Mouse (Mus musculus) c-Kit-positive CD71-negative TER-119-negative erythroid progenitor cells, embryonic 14.5 days (primary cell): ENCODE data around the gene Mrgprh.
"Not testable (repeated sequence)": the region's sequence is repeated elsewhere in the genome, so short reads cannot be mapped to it uniquely, and the experiment has no call there.

Source experiments
- DNase-seq: peaks from one replicate; pipeline ENCODE4 v3.0.0-alpha.2; 2013; ENCODE audit warnings: low read depth

The Mrgprh gene

DNA sequence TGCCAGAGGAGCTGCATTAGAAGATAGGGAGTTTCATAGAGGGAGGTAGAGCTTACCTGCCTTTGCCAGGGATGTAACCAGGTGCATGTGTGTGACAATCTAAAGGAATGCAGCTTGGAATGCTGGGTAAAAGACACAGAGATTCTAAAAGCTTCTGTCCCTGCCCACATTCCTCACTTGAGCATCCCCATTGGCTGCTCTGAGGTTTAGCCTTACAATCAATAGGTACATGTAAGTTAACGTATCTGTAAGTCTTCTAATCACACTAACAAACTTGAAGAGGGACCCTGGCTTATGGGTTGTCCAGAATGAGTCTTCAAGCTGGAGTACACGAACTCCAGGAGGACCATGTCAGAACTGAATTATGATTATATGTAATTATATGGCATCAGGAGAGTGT lies 7.8 kb upstream of the Mrgprh start, which contains the start of gene Mas1:
Gene Mas1, minus strand, starts transcription at position 101 of the 400 bp plus-strand sequence.
- no peak for DNase-seq

DNA sequence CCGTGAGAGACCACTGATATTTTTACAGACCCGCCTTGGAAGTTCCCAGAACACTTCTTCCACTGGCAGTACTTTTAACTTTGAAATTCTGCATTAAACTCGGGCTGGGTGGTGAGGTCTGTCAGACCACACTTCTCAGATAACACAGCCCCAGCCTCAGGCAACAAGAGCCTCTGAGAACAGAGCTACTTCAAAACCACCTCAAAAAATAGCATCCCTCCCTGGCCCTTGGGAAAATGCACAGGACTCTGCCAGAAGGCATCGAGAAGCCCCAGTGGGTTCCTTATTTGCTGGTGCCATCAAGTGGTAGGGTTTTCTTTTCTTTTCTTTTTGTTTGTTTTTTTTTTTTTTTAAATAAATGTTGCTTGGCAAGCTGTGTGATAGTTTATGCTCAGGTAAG lies 7.2 kb upstream of the Mrgprh start:
- DNase-seq = no peak

DNA sequence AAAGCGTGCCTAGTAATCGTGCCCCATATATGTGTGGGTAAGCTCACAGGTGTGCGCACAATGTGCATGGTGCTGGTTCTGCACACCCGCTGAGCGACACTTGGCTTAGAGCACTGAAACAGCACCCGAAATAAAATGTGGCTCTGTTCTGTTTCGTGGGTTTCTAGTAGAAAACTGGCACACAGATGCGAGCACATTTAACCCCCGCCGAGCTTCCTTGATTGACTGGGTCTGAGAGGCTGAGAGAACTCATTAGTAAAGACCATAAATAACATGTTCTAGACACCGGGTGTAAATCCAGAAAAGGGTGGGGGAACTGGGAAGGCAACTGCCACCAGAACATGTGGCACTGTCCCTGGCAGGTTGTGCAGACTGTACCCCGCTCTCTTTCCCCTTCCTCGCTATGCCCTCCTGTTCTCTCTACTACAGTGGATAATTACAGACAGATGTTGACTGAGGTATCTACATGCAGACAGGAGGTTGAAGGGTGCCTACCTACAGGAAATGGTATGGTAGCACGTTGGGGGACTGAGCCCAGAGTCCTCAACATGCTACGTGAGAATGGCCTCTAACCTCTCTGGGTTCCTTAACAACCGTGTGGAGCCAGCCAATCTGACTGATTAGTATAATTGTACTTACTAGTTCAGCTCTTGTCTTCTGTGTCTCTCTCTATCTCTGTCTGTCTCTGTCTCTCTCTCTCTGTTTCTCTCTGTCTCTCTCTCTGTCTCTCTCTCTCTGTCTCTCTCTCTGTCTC lies 3.4 kb upstream of the Mrgprh start:
- DNase-seq = no peak

DNA sequence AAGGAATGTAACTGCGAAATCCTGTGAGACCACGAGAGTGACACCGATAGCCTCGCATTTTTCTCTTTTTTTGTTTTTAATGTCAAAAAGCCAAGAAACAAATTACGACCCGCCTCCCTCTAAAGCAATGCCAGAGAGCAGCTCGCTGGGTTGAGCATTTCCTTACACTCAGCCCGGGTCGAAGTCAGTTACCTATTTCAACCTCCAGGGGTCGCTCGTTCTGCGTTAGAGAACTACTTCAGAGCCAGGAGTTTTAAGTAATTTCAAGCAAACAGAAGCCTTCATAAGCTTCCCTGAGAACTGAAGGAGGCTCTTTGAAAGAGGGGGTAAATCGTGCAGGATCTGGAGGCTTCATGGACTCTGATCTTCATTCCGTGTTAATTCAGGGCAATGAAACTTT lies 4.3 kb downstream of the Mrgprh start:
- peak; percentile 87 for DNase-seq

DNA sequence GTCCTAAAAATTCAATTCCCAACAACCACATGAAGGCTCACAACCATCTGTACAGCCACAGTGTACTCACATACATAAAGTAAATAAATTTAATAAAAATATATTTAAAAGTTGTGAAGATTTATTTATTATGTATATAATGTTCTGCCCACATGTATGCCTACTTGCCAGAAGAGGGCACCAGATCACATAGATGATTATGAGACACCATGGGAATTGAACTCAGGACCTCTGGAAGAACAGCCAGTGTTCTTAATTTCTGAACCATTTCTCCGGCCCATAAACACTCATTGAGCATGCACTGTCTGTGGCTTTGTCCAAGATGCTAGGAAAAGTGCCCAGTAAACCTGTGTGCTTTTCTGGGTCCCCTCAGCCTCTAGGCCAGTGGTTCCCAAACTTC lies 5.4 kb downstream of the Mrgprh start:
- DNase-seq = no peak

DNA sequence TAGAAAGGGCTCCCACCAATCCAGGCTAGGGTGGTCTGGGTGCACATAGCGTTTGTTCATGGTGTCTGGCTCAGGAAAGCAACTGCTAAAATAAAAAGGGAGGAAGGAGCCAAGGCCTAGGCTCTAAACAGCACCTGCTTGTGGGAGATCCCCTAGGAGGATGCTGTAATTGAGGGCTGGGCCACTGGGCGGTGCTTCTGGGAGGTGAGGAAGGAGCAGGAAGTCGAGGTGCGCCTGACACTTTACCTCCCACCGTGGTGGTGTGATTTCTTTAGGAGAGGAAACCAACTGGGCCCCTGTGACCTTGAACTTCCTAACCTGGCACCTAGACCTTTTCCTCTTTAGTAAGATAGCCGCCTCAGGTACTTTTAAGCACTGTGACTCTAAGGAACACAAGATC lies 10.8 kb downstream of the Mrgprh start:
- no peak for DNase-seq

DNA sequence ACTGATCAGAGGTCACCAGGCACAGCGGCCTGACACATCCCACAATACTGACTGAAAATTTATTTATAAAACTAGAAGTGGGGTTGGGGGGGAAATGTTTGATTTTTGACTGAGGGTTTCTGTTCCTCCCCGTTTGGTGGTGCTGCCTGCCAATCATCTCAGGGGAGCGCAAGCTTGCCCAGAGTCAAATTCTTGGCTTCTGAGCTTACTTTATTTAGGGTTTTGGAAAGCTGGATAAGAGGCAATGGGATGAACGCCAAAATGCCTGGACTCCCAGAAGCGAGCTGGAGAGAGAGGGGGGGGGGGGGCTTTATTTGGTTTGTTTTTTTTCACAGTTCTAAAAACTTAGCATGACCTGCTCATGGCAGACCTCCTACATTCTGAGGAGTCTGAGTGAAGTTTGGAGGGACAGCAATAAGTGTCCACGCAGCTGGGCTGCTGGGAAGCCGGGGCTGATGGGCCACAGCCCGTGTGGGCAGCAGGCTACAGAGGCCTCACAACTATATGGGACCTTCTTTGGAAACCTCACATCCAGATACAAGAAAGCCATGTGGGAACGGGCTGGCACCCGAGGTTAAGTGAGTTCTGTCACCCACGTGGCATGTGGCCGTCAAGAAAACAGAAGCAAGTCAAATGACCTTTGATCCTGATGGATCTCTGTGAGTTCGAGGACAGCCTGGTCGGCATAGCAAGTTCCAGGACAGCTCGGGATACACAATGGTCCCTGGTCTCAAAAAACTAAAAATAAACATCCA lies 11.4 kb downstream of the Mrgprh start:
- no peak for DNase-seq

DNA sequence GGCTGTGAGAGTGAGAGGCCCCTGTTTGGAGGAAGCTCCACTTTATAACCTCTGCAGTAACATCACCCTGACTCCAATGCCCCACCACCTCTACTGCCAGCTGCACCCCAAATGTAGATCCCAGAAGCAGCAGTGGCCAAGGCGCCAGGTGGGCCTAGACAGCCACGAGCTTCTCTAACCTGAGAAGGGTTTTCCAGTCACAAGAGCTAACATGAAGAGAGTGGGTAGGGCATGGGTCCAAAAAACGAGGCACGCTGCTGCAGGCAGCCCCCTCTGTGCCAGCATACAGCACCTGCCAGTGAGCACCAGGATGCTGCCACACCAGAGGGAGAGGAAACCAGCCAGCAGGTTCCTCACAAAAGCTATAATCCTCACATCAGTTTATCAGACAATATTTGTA lies 15.2 kb downstream of the Mrgprh start:
- DNase-seq = no peak

DNA sequence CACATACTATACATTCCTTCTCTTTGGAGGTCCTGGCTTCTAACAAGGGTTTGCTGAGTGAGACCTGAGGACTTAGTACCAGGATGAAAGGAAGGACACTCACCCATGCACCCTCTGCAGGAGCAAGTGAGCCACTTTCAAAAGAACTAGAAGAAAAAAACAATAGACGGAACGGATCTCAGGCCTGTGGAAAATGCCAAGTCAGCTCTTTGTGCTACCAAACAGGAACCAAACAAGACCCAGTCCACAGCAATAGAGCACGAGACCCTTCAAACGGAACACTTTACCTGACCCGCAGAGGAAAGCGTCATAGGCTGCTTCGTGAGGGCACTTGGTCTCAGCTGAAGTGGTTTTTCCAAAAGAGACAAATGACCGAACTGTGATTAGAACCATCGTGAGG lies 16.2 kb downstream of the Mrgprh start:
- DNase-seq = no peak

DNA sequence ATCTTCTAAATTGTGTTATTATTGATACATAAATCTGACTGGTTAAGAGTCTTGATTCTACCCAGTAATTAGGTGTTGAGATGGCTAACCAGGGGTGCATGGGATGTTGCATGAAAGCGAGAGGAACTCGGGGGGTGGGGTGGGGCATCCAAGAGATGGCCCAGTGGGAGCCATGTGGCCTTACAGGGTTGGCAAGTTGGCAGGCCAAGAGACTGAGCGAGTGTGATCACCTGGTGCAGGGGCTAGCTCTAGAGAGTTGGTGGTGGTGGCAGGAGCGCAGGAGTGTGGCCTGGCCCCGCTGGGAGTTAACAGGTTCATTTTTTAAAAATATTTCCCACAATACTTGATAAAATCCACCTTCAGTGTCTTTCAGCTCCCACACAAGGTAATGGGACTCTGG lies 21.8 kb downstream of the Mrgprh start:
- no peak for DNase-seq

DNA sequence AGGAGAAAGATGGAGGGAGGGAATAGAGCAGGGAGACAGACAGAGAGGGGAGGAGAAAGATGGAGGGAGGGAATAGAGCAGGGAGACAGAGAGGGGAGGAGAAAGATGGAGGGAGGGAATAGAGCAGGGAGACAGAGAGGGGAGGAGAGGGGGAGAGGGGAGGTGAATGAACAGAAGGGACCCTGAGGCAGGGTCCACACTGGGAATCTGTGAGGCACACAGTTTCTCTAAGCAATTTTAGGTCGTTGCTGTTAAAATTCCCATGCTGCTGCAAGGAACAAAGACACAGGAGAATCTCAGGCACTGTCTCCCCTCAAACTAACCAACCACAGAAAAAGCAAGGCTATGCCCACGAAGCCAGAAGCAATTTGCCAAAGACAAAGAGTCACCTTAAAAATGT lies 22.8 kb downstream of the Mrgprh start:
- DNase-seq = not testable (repeated sequence)

DNA sequence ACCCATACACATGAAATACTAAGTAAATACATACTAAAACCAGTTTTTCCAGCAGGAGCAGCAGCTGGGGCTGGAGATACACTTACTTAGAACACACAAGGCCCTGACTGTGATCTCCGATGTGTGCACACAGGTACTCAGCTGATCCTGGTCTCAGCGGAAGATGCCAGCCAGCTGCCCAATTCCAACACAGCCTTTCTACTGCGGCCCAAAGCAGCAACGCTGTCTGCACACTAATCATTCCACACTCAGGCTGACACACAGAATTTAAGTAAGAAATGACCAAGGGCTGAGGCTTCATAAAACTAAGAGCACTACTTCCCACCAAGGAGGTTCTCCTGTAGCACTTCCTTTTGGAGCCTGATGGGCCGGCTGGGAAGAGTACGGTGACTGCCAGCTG lies 26.5 kb downstream of the Mrgprh start:
- no peak for DNase-seq

DNA sequence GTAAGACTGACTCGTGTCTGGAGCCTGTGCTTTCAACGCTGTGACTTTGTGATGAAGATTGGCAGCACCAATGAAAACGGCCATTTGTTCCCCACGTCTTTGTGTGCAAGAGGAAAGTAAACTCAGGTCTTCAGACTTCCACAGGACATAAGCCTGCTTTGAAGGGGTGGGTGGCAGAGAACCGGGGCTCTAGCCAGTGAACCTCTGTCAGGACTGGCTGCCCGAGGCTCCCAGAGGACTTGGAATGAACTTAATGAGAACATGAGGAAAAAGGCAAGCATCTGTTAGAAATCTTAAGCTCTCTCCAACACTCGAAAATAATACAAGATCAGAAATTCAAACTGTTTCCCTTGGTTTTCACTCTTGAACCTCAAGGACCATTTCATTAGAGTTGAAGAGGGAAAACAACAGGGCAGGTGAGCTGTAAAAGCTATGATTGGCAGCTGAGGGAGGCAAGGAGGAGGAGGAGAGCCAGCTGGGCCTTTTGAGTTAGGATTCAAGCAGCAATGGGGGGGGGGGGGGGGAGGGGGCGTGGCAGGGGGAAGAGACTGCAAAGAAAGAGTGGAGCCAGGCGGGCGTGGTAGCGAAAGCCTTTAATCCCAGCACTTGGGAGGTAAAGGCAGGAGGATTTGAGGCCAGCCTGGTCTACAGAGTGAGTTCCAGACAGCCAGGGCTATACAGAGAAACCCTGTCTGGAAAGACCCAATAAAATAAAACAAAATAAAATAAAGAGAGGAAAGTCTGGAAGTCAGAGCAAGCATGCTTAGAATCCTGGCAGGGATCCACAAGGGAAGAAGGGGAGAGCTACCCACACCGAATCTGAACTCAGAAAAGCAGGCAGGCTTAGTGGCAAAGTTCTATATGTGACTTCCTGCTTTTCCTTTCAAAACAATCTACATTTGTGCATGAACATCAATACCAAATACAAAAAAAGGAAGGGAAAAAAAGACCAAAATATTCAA lies 27.8 kb downstream of the Mrgprh start:
- no peak for DNase-seq

DNA sequence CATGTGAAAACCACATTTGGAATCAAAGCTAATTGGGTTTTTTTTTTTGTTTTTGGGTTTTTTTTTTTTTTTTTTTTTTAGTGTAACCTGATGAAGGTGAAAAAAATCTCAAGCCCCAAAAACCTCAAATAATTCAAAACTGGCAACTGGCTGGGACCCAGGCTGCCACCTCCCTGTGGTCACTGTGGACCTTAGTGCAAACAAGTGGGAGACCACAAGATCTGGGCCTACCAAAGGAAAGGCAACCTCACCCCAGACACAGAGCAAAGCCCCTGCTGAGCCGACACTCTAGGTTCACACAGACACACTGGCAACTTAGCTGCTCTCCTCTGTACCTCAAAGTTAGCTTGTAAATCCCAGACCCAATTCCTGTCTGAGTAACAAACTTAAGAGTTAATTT lies 28.5 kb downstream of the Mrgprh start:
- DNase-seq = no peak

DNA sequence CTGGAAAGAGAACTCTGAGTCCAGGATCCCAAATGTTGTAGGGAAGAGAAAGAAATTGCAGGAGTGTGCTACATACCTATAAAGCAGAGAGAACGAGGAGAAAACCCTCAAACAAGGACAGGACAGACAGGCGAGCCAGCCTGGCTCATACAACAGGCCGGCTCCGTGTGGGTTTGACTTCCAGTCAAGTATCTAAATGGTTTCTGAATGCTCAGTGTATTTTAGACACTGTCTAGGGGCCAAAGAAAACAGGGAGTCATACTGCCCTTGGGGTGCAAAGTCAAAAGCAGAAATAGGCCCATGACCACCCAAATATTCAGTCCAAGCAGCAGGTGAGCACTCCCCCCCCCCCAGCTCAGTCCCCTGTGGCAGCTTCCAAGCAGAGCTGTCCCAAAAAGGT lies 30.0 kb downstream of the Mrgprh start:
- DNase-seq = no peak

DNA sequence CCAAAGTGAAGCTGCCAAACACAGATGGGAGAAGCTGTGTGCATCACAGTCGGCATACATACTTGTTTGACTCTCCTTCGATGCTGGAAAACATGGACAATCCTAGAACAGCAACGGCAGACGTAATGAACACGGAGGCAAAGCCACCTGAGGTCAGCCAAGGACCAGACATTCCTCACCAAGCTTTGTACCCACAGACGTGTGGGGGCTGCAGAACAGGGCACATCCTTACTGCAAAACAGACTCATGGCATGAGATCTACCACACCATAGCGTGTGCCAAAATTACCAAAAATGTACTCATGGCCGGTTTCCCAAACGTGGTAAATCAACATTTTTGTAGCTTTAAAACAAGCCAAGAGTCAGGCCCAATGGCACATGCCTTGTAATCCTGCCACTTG lies 30.6 kb downstream of the Mrgprh start:
- DNase-seq = no peak

DNA sequence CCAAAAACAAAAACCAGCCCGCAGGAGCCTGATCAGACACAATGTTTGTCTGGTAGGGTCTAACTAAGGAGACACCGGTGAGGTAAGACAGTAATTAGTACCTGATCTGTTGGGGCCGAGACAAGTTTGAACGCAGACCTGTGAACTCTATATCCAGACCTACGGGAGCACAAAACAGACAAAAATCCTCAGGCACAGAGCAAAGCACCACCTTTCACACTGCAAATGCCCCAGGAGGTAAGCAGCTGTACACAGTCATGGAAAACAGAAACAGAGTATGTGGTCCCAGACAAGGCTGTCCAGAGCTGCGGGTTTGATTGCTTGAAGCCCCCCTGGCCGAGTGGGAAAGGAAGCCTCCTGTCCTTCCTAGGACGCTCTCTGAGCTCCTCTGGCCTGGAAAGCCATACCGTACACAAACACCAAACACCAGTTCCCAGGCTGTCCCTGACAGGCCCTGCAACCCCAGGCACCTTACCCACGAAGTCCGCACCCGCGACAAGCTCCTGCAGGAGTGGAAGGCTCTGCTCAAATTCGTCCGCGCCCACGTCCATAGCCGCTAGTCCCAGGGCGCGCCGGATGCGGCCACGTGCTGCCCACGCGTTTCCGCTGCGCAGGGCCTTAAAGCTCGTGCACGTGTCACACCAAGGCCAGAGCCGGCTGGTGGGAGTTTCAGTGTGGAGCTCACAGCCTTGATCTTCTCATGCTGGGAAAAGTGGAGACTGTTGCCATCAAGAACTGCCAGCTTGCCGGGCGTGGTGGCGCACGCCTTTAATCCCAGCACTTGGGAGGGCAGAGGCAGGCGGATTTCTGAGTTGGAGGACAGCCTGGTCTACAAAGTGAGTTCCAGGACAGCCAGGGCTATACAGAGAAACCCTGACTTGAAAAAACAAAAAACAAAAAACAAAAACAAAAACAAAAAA lies 33.8 kb downstream of the Mrgprh start, which contains the start of gene Pnldc1:
Gene Pnldc1, minus strand, starts transcription at position 870 of the 920 bp plus-strand sequence.
- DNase-seq = no peak

DNA sequence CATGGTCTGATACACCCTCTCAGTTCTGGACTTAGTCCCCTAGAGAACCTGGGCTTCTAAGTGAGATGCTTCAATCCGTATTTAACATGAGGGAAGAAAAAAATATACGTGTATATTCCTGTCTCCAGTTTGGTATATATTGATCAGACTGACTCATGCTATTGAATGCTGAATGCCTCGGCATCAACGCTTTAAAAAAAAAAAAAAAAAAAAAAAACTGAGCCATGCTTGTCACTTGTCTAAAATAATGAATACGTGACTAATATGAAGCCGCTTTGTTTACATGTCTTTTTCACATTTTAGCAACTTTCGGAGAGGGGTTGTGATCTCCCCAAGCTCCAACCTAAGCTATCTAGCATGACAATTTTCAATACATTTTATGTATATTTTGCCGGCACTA lies 34.6 kb downstream of the Mrgprh start:
- DNase-seq = no peak

DNA sequence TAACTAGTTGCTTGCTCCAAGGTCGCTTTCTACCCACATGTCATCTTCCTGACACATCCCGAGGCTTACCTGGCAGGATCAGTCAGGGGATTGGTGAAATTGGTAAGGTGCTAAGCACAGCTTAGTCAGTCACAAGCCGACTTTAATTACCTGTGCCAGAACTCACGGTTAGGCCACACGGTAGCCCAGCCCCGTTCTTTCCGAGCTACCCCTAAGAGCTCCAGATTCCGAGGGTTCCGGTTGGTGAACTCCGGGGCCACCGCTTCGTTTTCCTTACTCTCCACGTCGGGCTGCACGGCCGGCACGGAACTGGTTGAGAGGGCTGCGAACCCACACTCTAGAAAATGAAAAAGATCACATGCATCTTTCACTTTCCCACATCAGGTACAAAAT lies 39.6 kb downstream of the Mrgprh start, which contains the start of gene Tcp1:
Gene Tcp1, plus strand, starts transcription at position 214 of the 393 bp plus-strand sequence.
- DNase-seq = no peak

DNA sequence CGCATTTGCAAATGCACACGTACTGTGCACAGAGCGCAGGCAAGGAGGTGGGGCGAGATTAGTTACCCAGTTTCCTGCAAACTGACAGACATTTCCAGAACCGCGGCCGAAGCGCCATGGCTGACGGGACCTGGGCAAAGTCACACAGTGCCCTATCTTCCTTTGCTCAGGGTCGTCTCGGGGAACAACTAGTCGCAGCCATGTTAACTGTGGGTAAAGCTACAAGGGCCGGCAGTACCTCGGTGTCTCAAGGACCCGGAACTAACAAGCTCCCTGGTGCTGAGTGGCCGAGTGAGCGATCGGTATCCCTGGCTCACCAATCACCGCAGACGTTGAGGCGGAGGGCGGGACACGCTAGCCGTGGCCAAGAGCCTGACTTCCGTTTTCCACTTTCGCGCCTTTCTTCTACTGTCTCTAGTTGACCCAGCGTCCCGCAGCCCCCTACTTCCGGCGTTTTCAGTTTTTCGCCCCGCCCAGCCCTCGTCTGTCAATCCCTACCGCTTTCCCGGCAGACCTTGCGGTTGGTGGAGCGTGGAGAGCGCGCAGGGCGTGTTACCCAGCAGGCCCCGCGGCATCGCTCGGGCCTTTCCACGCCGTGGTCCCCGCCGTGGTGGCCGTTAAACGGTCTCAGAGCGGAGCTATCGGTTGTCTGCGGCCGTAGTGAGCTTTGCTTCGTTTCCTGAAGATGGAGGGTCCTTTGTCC lies 40.2 kb downstream of the Mrgprh start, which contains the start of gene Mrpl18:
Gene Mrpl18, minus strand, starts transcription at position 465 of the 703 bp plus-strand sequence.
- peak; percentile 99 for DNase-seq
